Comparison of ENCODE assay signal across 17 mouse cellular contexts in genomic region chr3:118275917-118276316, GRCm38 (mm10).
"Had no signal": no experiment of that assay in that cellular context is flagged by ENCODE, and none has a peak within 500 bp of the region (broad histone marks: within the 10 kb centered on the region; RNA-seq: fewer than 3 reads in every experiment).

No protein-coding gene starts in this region.

- H3K9ac ChIP-seq: lung, embryonic 15.5 days; midbrain, embryonic 13.5 days; midbrain, embryonic 15.5 days; neural tube, embryonic 12.5 days; stomach, embryonic 15.5 days had no signal

- H3K27me3 ChIP-seq: lung, embryonic 15.5 days; megakaryocyte, embryonic 14.5 days; midbrain, embryonic 13.5 days; midbrain, embryonic 15.5 days; neural tube, embryonic 12.5 days; stomach, embryonic 15.5 days had no signal

- ATAC-seq: lung, postnatal 0 days; midbrain, embryonic 13.5 days; midbrain, embryonic 15.5 days had no signal

- H3K4me3 ChIP-seq: lung, embryonic 15.5 days; megakaryocyte, embryonic 14.5 days; midbrain, embryonic 13.5 days; midbrain, embryonic 15.5 days; neural tube, embryonic 12.5 days; stomach, embryonic 15.5 days had no signal

- H3K4me2 ChIP-seq: lung, embryonic 15.5 days; midbrain, embryonic 11.5 days; midbrain, embryonic 13.5 days; midbrain, embryonic 15.5 days; neural tube, embryonic 12.5 days; stomach, embryonic 15.5 days had no signal

- H3K9me3 ChIP-seq: lung, embryonic 15.5 days; midbrain, embryonic 13.5 days; midbrain, embryonic 15.5 days; neural tube, embryonic 12.5 days; stomach, embryonic 15.5 days had no signal

- DNase-seq: lung, adult 2 months; lung, postnatal 14 days; lung, postnatal 36 days; right cerebral cortex, postnatal 14 days; thymus, adult 2 months; thymus, postnatal 25 days; thymus, postnatal 4 days had no signal

- H3K4me1 ChIP-seq: lung, embryonic 15.5 days; megakaryocyte, embryonic 14.5 days; midbrain, embryonic 13.5 days; midbrain, embryonic 15.5 days; neural tube, embryonic 12.5 days; stomach, embryonic 15.5 days had no signal

- H3K27ac ChIP-seq: lung, embryonic 15.5 days; macrophage; midbrain, embryonic 13.5 days; midbrain, embryonic 15.5 days; neural tube, embryonic 12.5 days; stomach, embryonic 15.5 days; stomach, postnatal 0 days had no signal

- H3K36me3 ChIP-seq: lung, embryonic 15.5 days; midbrain, embryonic 13.5 days; midbrain, embryonic 15.5 days; neural tube, embryonic 12.5 days; stomach, embryonic 15.5 days had no signal
